Mouse (Mus musculus) bone marrow, adult 2 months (tissue): ENCODE measurements around the gene Rps10.

Source experiments
- CTCF ChIP-seq: fragments of 200-500 bp; IDR thresholded peaks from 2 replicates; pipeline ENCODE4 v1.5.1; 2011; ENCODE audit warnings: low read length, control low read depth; ENCODE audit not compliant: control insufficient read depth, insufficient read depth
- POLR2A ChIP-seq: fragments of 200-500 bp; IDR thresholded peaks from 2 replicates; pipeline ENCODE4 v1.6.1; 2011; ENCODE audit warnings: low read depth, mild to moderate bottlenecking, control low read depth, low read length, borderline replicate concordance; ENCODE audit not compliant: control insufficient read depth

DNA sequence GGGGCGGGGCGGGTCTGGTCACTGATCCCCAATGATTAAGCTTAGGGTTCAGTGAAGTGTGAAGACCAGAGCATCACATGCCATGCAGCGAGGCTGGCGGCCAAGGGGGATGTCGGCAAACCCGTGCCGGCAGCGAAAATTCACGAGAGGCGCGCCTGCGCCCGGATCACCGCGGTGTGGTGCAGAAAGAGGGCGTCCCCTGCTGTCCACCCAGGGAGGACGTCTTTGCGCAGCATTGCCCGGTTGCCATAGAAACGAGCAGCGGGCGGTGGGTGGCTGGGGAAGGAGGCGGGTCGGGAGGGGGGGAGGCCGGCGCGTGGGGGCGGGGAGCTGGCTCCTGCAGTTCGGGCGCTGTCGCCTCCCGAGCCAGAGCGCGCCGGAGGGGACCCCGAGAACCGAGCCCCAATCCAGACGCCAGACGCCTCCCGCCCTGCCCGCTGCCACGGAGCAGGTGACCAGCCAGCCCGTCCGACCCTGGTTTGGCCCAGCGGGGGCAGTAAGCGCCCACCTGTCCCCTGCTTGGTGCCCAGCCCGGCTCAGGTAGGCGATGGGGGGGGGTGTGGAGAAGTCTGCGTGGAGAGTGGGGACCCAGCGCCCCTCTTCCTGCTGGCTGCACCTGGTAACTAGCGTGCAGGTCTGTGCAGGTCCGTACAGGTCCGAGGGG lies 48.5 kb upstream of the Rps10 start:
- TF ChIP-seq CTCF (no peak), POLR2A (no peak)
